Comparison of ENCODE assay signal across 8 mouse cellular contexts in the genomic region with DNA sequence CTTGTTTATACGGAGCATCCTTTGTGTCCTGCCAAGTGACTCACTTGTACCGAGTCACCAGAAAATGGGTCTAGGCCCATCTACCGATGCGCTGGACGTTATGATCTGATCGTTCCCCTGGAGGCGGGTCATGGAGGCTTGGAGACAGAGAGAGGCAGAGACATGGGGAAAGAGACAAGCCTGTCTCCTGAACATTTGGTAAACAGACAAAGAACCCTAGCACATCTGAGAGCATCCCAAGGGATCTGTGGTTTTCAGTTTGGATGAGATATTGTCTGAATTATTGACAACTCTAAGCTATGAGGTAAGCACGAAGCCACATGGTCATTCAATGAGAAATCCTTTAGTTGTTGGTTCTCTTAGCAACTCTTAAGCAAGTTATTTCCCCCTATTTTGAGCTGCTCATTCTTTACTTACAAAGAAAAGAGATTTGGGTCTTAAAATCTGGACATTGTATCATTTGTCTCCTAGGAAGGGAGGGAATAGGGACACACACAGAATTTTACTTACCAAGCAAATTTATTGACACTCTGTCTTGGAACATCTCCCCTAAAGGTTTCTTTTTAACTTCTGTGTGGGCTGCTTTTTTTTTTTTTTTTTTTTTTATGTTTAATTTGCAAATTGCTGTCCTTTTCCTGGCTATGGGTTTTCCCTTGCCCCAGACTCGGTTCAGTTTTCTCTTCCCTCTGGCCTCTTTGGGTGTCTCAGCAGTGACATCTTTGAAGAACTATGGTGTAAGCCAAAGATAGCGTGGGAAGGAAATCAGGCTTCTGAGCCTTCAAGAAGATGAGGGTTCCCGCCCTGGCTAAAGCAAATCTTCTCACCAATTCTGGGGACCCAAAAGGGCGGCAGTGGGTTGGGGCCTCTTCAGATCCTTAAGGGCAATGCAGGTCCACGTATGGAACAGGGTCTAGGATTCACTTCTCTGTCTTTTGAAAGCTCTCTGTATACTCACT. TPM values are rescaled to one million over a fixed set of nuclear protein-coding genes. Genes with fewer than 3 reads are reported as not detected.
A peak's percentile ranks its signal among the peaks of the same experiment; 100 is the strongest.
DNase-seq lines count a peak whose midpoint lies in the region; ATAC-seq and TF ChIP-seq lines count a peak whose summit lies in the region.

No protein-coding gene starts in this region.

- peaks cover 48% of the 10 kb centered on the region for H3K4me1 ChIP-seq in kidney, embryonic 15.5 days
- H3K4me1 ChIP-seq in G1E (ENCODE audit: insufficient read depth, low read depth, low read length), result peaks cover 38% of the 10 kb centered on the region
- peaks cover 23% of the 10 kb centered on the region for H3K4me1 ChIP-seq in forebrain, embryonic 14.5 days (ENCODE audit: control insufficient read depth, insufficient read depth, low read length)
- peaks cover 9% of the 10 kb centered on the region; the same call in 1 of the 2 replicates for H3K4me1 ChIP-seq in limb, embryonic 11.5 days (ENCODE audit: control insufficient read depth, insufficient read depth, low read length)
- peaks cover 19% of the 10 kb centered on the region; the same call in 1 of the 2 replicates for H3K4me1 ChIP-seq in stomach, embryonic 14.5 days (ENCODE audit: control insufficient read depth, insufficient read depth, low read length)

- no peak for DNase-seq in kidney, adult 18-20 months
- no peak for DNase-seq in G1E (ENCODE audit: low spot score)
- peak; percentile 27 for DNase-seq in forebrain, embryonic 14.5 days (ENCODE audit: low spot score)
- DNase-seq in limb, embryonic 11.5 days (ENCODE audit: low spot score), result peak; percentile 31
- DNase-seq in left cerebral cortex, adult 11 months (ENCODE audit: low spot score), result no peak
- no peak for DNase-seq in kidney, postnatal 4 days

- 0 out of 2 replicates have a peak, but pooled peaks cover 7% of the 10 kb centered on the region for H3K27me3 ChIP-seq in kidney, embryonic 15.5 days
- H3K27me3 ChIP-seq in G1E (ENCODE audit: insufficient read depth, low read length), result peaks cover 34% of the 10 kb centered on the region
- no peaks in the 10 kb centered on the region for H3K27me3 ChIP-seq in forebrain, embryonic 14.5 days (replicated peaks; ENCODE audit: control insufficient read depth, insufficient read depth, low read length)
- no peaks in the 10 kb centered on the region for H3K27me3 ChIP-seq in limb, embryonic 11.5 days (ENCODE audit: control insufficient read depth, insufficient read depth, low read length)
- H3K27me3 ChIP-seq in stomach, embryonic 14.5 days (ENCODE audit: control insufficient read depth, insufficient read depth, low read length), result no peaks in the 10 kb centered on the region

- ATAC-seq in kidney, embryonic 15.5 days (replicated peaks; ENCODE audit: low FRiP score), result no peak
- no peak for ATAC-seq in G1E (ENCODE audit: extremely low read depth, insufficient number of reproducible peaks, low FRiP score, poor library complexity, severe bottlenecking)
- ATAC-seq in forebrain, embryonic 14.5 days, result no peak; the same call in 1 of the 2 replicates
- ATAC-seq in limb, embryonic 11.5 days (ENCODE audit: insufficient number of reproducible peaks, low FRiP score, low TSS enrichment, low read depth), result peak; percentile 37; the same call in 1 of the 2 replicates
- ATAC-seq in stomach, embryonic 14.5 days (ENCODE audit: insufficient number of reproducible peaks, insufficient read depth, low FRiP score, low read depth), result no peak

- TF ChIP-seq CTCF in G1E (IDR thresholded peaks at IDR 0.05; ENCODE audit: low read depth, low read length), result no peak

- peak overlapping the region; percentile 96 for H3K4me2 ChIP-seq in kidney, embryonic 15.5 days
- peak overlapping the region; percentile 81 for H3K4me2 ChIP-seq in forebrain, embryonic 14.5 days (ENCODE audit: low read length)
- H3K4me2 ChIP-seq in limb, embryonic 11.5 days (ENCODE audit: low read depth, severe bottlenecking), result peak overlapping the region; percentile 90
- H3K4me2 ChIP-seq in stomach, embryonic 14.5 days (replicated peaks; ENCODE audit: low read depth, low read length), result peak overlapping the region; percentile 83

- WGBS in kidney, embryonic 15.5 days, result 68% methylated on average over 13 of the region's 13 CpGs
- 62% methylated on average over 13 of the region's 13 CpGs for whole genome bisulfite sequencing in forebrain, embryonic 14.5 days
- 68% methylated on average over 13 of the region's 13 CpGs for WGBS in limb, embryonic 11.5 days
- 69% methylated on average over 13 of the region's 13 CpGs for WGBS in stomach, embryonic 14.5 days

- peak overlapping the region; percentile 80 for H3K4me3 ChIP-seq in kidney, embryonic 15.5 days (replicated peaks)
- H3K4me3 ChIP-seq in G1E (ENCODE audit: low read depth, low read length), result peak overlapping the region; percentile 79
- H3K4me3 ChIP-seq in forebrain, embryonic 14.5 days (ENCODE audit: low read depth, low read length), result peak overlapping the region; percentile 86
- peak overlapping the region; percentile 72 for H3K4me3 ChIP-seq in limb, embryonic 11.5 days (ENCODE audit: low read depth, low read length)
- H3K4me3 ChIP-seq in stomach, embryonic 14.5 days (ENCODE audit: low read depth, low read length), result peak overlapping the region; percentile 93

- peak overlapping the region; percentile 89; the same call in 1 of the 2 replicates for H3K9ac ChIP-seq in kidney, embryonic 15.5 days
- H3K9ac ChIP-seq in forebrain, embryonic 14.5 days (ENCODE audit: low read length), result peak overlapping the region; percentile 97; the same call in 1 of the 2 replicates
- H3K9ac ChIP-seq in limb, embryonic 11.5 days (ENCODE audit: low read length), result peak overlapping the region; percentile 81
- H3K9ac ChIP-seq in stomach, embryonic 14.5 days (replicated peaks; ENCODE audit: low read depth, low read length), result 0 out of 2 replicates have a peak overlapping the region, but pooled peaks have one; percentile 85

- H3K36me3 ChIP-seq in kidney, embryonic 15.5 days, result no peaks in the 10 kb centered on the region
- no peaks in the 10 kb centered on the region for H3K36me3 ChIP-seq in G1E (replicated peaks)
- H3K36me3 ChIP-seq in forebrain, embryonic 14.5 days (ENCODE audit: control insufficient read depth, insufficient read depth, low read length), result 0 out of 2 replicates have a peak, but pooled peaks cover 2% of the 10 kb centered on the region
- H3K36me3 ChIP-seq in limb, embryonic 11.5 days (ENCODE audit: control insufficient read depth, insufficient read depth, low read length), result no peaks in the 10 kb centered on the region
- H3K36me3 ChIP-seq in stomach, embryonic 14.5 days (ENCODE audit: control insufficient read depth, insufficient read depth, low read length), result no peaks in the 10 kb centered on the region

- no peaks in the 10 kb centered on the region for H3K9me3 ChIP-seq in kidney, embryonic 15.5 days (replicated peaks)
- no peaks in the 10 kb centered on the region for H3K9me3 ChIP-seq in G1E (replicated peaks)
- no peaks in the 10 kb centered on the region for H3K9me3 ChIP-seq in forebrain, embryonic 14.5 days (replicated peaks; ENCODE audit: control insufficient read depth, low read length)
- no peaks in the 10 kb centered on the region for H3K9me3 ChIP-seq in limb, embryonic 11.5 days (ENCODE audit: control insufficient read depth, low read length)
- no peaks in the 10 kb centered on the region for H3K9me3 ChIP-seq in stomach, embryonic 14.5 days (ENCODE audit: control insufficient read depth, low read depth, low read length)

- H3K27ac ChIP-seq in kidney, embryonic 15.5 days, result peak overlapping the region; percentile 79
- peak overlapping the region; percentile 80; the same call in 1 of the 2 replicates for H3K27ac ChIP-seq in forebrain, embryonic 14.5 days (ENCODE audit: low read depth, low read length)
- no peak overlapping the region for H3K27ac ChIP-seq in limb, embryonic 11.5 days (replicated peaks; ENCODE audit: low read depth, low read length)
- H3K27ac ChIP-seq in stomach, embryonic 14.5 days (ENCODE audit: low read length), result peak overlapping the region; percentile 89; the same call in 1 of the 2 replicates

RNA-seq across cellular contexts. Expression of a gene that starts 0.7 kb away (rescaled TPM):
- 18.4 and 19.9 TPM in 2 replicates for polyA plus RNA-seq in kidney, embryonic 15.5 days (2015; fragmentation: Nextera tagmentation; extraction: Ambion mirVana)
- total RNA-seq in G1E (2014; fragmentation: Nextera tagmentation), result 35.6 and 36.4 TPM in 2 replicates
- total RNA-seq in G1E (2017), result 5.4 and 6.1 TPM in 2 replicates
- polyA plus RNA-seq in G1E (2012), result 2.7 and 2.9 TPM in 2 replicates
- polyA plus RNA-seq in forebrain, embryonic 14.5 days (2014; fragmentation: Nextera tagmentation; extraction: Ambion mirVana), result 14.3 and 15.0 TPM in 2 replicates
- 11.0 and 11.2 TPM in 2 replicates for polyA plus RNA-seq in limb, embryonic 11.5 days (2014; fragmentation: Nextera tagmentation; extraction: Ambion mirVana)
- polyA plus RNA-seq in stomach, embryonic 14.5 days (2014; fragmentation: Nextera tagmentation; extraction: Ambion mirVana), result 22.9 and 27.2 TPM in 2 replicates

Comparison
In these comparisons a context has a peak if more than half of its experiments do, and no peak if none do; other contexts are left out.
1. DNase-seq: peak in forebrain, embryonic 14.5 days (single experiment) and limb, embryonic 11.5 days (single experiment); none in kidney, adult 18-20 months (single experiment), G1E (single experiment), left cerebral cortex, adult 11 months (single experiment) and kidney, postnatal 4 days (0 of 2).
2. Peak in every context shown above with its lines, with median percentiles within 50 percentile points of each other: H3K4me2 ChIP-seq, H3K4me3 ChIP-seq and H3K9ac ChIP-seq.